Mouse (Mus musculus) 416B (cell line): ENCODE measurements around the gene Znrf3.
"Not testable (repeated sequence)": the region's sequence is repeated elsewhere in the genome, so short reads cannot be mapped to it uniquely, and the experiment has no call there.

ENCODE experiments used
- DNase-seq: peaks from one replicate; pipeline ENCODE4 v3.0.0; 2011; ENCODE audit warnings: low read depth

The Znrf3 gene

GRCm38 (mm10) chr11:5444599-5445451 is at the start of gene Znrf3:
Gene Znrf3 (minus strand): TSS chr11:5444847.
- DNase-seq: peak; percentile 85

- DNase-seq: no peak
Observed at GRCm38 (mm10) chr11:5493869-5494268, 49.2 kb upstream of the Znrf3 start.

GRCm38 (mm10) chr11:5491912-5492311 is 47.3 kb upstream of the Znrf3 start:
- no peak for DNase-seq

- DNase-seq: peak; percentile 44
Observed at GRCm38 (mm10) chr11:5490989-5491656, 46.5 kb upstream of the Znrf3 start.

- peak; percentile 28 for DNase-seq
Observed at GRCm38 (mm10) chr11:5489433-5489832, 44.8 kb upstream of the Znrf3 start.

- DNase-seq: peak; percentile 94
Observed at GRCm38 (mm10) chr11:5485193-5486011, 40.8 kb upstream of the Znrf3 start.

- DNase-seq: no peak
Observed at GRCm38 (mm10) chr11:5482581-5482980, 37.9 kb upstream of the Znrf3 start.

GRCm38 (mm10) chr11:5478831-5479230 is 34.2 kb upstream of the Znrf3 start:
- DNase-seq: no peak

- DNase-seq: no peak
Observed at GRCm38 (mm10) chr11:5478193-5478592, 33.5 kb upstream of the Znrf3 start.

GRCm38 (mm10) chr11:5476806-5477205 is 32.2 kb upstream of the Znrf3 start:
- no peak for DNase-seq

GRCm38 (mm10) chr11:5475556-5476118 is 31.0 kb upstream of the Znrf3 start:
- not testable (repeated sequence) for DNase-seq

- peak; percentile 78 for DNase-seq
Observed at GRCm38 (mm10) chr11:5474130-5474529, 29.5 kb upstream of the Znrf3 start.

GRCm38 (mm10) chr11:5470055-5470454 is 25.4 kb upstream of the Znrf3 start:
- DNase-seq: no peak

- peak; percentile 45 for DNase-seq
Observed at GRCm38 (mm10) chr11:5469084-5469483, 24.4 kb upstream of the Znrf3 start.

GRCm38 (mm10) chr11:5468471-5468870 is 23.8 kb upstream of the Znrf3 start:
- DNase-seq: no peak

- no peak for DNase-seq
Observed at GRCm38 (mm10) chr11:5451923-5452322, 7.3 kb upstream of the Znrf3 start.

- no peak for DNase-seq
Observed at GRCm38 (mm10) chr11:5451341-5451740, 6.7 kb upstream of the Znrf3 start.

- no peak for DNase-seq
Observed at GRCm38 (mm10) chr11:5450701-5451100, 6.1 kb upstream of the Znrf3 start.

- DNase-seq: no peak
Observed at GRCm38 (mm10) chr11:5445452-5445953, 856 bp upstream of the Znrf3 start.

GRCm38 (mm10) chr11:5444234-5444598 is 431 bp downstream of the Znrf3 start:
- no peak for DNase-seq

- peak; percentile 35 for DNase-seq
Observed at GRCm38 (mm10) chr11:5443511-5444233, 975 bp downstream of the Znrf3 start.
